Mouse (Mus musculus): Measurements from ENCODE around the gene Lrrc42. TPM values are rescaled to one million over a fixed set of nuclear protein-coding genes. Genes with fewer than 3 reads are reported as not detected.

The Lrrc42 gene
- polyA plus RNA-seq, 1 experiment from 2014 or later: 53.5 TPM

DNA sequence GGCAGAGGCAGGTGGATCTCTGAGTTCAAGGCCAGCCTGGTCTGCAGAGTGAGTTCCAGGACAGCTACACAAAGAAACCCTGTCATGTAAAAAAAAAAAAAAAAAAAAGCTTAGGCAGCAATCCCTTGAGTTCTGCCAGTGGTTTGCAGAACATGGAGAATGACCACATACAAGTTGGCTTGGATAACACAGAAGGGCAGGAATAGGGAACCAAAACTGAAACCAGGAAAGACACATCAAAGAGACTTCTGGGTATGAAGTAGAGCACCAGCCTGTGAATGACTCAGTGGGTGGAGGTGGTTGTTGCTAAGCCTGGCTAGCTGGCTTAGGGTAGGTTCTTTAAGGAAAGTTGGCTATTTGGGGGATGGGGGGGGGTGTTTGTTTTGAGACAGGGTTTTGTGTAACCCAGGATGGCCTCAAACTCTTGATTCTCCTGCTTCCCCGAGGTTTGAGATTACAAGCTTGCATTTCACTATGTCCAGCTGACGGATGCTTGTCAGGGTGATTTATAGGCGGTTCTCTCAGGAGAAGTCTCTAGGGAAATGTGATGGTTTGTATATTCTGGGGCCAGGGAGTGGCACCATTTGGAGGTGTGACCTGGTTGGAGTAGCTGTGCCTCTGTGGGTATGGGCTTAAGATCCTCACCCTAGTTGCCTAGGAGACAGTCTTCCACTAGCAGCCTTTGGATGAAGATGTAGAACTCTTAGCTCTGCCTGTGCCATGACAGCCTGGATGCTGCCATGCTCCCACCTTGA is 32.3 kb upstream of the Lrrc42 start:
- H3K36me3 ChIP-seq: no peaks in the 10 kb centered on the region
- H3K9ac ChIP-seq: no peak overlapping the region
- H3K9me3 ChIP-seq: no peaks in the 10 kb centered on the region
- H3K4me2 ChIP-seq (replicated peaks): no peak overlapping the region
- H3K4me1 ChIP-seq (replicated peaks): no peaks in the 10 kb centered on the region
- no peak overlapping the region for H3K4me3 ChIP-seq (replicated peaks)
- ATAC-seq: no peak
- H3K27ac ChIP-seq: no peak overlapping the region
- WGBS: 54% methylated on average over 3 of the region's 3 CpGs
- no peaks in the 10 kb centered on the region for H3K27me3 ChIP-seq (replicated peaks)

DNA sequence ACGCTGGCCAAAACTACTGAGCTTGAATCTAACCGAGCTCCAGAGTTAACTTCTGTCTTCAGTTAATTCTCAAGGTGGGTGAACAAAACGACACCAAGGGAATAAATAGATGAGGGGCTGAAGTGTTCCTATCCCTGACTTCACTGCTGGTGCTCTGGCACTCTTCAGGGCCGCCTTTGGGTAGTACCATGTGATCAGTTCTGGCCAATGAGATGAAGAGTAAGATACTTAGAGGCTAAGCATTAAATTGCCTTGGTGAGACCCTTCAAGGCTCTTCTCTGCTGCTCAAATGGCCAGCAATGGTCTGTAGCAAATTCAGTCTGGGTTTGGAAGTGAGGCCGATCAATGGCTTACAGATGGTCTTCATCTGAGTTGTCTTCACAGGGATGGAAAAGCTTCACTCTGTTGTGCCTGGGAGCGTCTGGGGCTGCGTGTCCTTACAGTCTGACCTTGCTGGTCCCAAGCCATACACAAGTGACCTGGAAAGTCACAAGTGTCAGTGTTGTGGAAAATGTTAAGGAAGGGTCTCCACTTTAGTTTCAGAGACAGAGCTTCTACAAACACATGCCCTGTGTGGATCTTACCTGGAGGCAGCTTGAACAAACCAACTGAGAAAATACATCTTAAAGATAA is 27.6 kb upstream of the Lrrc42 start:
- Histone ChIP-seq H3K9ac (no peak overlapping the region), H3K27ac (no peak overlapping the region), H3K9me3 (no peaks in the 10 kb centered on the region), H3K4me1 (replicated peaks) (no peaks in the 10 kb centered on the region), H3K36me3 (no peaks in the 10 kb centered on the region), H3K4me3 (replicated peaks) (no peak overlapping the region), H3K27me3 (replicated peaks) (no peaks in the 10 kb centered on the region), H3K4me2 (replicated peaks) (no peak overlapping the region)
- 85% methylated on average over 7 of the region's 7 CpGs for WGBS
- ATAC-seq: no peak

DNA sequence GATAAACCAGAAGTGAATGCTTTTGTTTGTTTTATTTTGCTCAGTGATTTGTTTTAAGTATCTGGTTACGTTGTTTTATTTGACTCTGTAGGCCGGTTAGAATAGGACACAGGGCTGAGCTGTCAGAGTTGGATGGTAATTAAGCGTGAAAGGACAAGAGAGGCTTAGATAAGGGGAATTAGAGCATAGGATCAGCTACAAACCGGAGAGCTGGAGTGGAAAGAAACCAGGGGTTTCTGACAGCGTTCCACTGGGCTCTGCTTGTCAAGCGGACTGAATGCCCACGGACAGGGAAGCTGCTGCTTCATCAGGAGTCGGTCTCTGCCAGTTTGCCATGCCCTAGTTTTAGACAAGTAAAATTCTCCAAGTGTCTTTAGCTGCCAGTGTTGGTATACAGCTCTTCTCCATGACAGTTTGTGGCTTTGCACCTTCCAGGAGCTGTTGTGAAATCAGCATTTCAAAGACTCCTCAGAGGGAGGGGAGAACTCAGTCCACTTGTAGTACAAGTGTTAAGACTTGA is 24.9 kb upstream of the Lrrc42 start:
- Histone ChIP-seq H3K4me3 (replicated peaks) (no peak overlapping the region), H3K9ac (no peak overlapping the region), H3K4me2 (replicated peaks) (no peak overlapping the region), H3K4me1 (replicated peaks) (no peaks in the 10 kb centered on the region), H3K27ac (no peak overlapping the region), H3K27me3 (replicated peaks) (no peaks in the 10 kb centered on the region), H3K36me3 (no peaks in the 10 kb centered on the region), H3K9me3 (no peaks in the 10 kb centered on the region)
- WGBS: 42% methylated on average over 8 of the region's 8 CpGs
- ATAC-seq: no peak

DNA sequence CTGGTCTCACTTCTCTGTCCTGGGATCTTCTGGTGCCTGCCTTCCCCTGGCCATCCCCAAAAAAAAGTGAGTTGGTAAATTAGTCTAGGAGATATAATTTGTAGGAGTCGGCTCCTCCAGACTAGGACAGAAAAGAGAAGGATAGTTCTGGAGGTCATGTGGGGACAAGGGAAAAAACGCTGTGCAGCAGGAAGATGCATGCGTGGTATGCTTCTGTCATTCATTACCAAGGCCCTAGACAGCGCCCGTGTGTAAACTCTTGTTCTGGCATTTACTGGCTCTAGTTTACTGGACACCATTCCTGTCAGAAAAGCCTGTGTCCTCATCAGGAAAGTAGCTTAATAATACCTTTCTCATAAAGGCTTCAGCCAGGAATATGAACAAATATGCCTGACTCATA is 21.2 kb upstream of the Lrrc42 start:
- Histone ChIP-seq H3K4me3 (replicated peaks) (no peak overlapping the region), H3K4me1 (replicated peaks) (no peaks in the 10 kb centered on the region), H3K4me2 (replicated peaks) (no peak overlapping the region), H3K27me3 (replicated peaks) (no peaks in the 10 kb centered on the region), H3K36me3 (no peaks in the 10 kb centered on the region), H3K9me3 (no peaks in the 10 kb centered on the region), H3K27ac (no peak overlapping the region), H3K9ac (no peak overlapping the region)
- 65% methylated on average over 5 of the region's 5 CpGs for WGBS
- ATAC-seq: no peak

DNA sequence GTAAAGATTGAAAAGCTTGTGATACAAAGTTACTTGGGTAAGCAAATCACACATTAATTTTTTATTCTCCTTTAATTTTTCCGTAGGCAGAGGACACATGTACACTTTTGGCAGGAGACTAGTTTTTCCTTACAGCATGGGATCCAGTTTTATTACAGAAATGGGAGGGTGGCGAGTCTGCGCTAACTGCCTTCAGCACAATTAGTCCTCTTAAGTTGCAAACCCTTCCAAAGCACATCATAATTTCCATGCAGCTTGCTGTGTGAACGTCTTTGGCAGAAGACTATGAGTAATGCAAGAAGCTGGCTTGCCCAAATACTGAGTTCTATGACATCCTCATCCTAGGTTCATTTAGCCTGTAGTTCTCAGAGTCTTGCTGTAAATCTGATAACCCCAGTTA is 20.4 kb upstream of the Lrrc42 start:
- H3K9me3 ChIP-seq: no peaks in the 10 kb centered on the region
- no peak overlapping the region for H3K4me3 ChIP-seq (replicated peaks)
- H3K36me3 ChIP-seq: no peaks in the 10 kb centered on the region
- no peak overlapping the region for H3K9ac ChIP-seq
- no peaks in the 10 kb centered on the region for H3K27me3 ChIP-seq (replicated peaks)
- no peak overlapping the region for H3K4me2 ChIP-seq (replicated peaks)
- ATAC-seq: no peak
- H3K4me1 ChIP-seq (replicated peaks): no peaks in the 10 kb centered on the region
- WGBS: 83% methylated on average over 4 of the region's 4 CpGs
- H3K27ac ChIP-seq: no peak overlapping the region

DNA sequence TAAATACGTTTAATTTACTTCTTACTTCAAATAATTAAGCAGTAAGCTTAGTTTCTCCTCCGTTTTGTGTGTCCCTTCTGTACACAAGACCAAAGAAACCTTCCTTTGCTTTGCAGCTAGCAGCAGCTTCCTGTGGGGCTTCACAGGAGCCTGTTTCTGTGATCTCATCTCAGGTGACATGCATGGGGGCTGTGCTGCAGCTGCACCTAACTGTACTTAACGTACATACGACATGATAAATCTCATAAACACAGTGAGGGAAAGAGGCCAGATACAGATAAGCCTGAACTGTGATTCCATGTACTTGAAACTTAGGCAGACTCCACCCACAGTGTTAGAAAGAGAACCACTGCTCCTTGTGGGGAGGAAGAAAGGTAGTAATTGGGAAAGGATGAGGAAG is 6.7 kb upstream of the Lrrc42 start:
- Histone ChIP-seq H3K4me3 (replicated peaks) (no peak overlapping the region), H3K27ac (no peak overlapping the region), H3K4me1 (replicated peaks) (no peaks in the 10 kb centered on the region), H3K9ac (no peak overlapping the region), H3K9me3 (no peaks in the 10 kb centered on the region), H3K27me3 (replicated peaks) (no peaks in the 10 kb centered on the region), H3K4me2 (replicated peaks) (no peak overlapping the region), H3K36me3 (no peaks in the 10 kb centered on the region)
- WGBS: 39% methylated on average over 4 of the region's 4 CpGs
- peak; percentile 61 for ATAC-seq

DNA sequence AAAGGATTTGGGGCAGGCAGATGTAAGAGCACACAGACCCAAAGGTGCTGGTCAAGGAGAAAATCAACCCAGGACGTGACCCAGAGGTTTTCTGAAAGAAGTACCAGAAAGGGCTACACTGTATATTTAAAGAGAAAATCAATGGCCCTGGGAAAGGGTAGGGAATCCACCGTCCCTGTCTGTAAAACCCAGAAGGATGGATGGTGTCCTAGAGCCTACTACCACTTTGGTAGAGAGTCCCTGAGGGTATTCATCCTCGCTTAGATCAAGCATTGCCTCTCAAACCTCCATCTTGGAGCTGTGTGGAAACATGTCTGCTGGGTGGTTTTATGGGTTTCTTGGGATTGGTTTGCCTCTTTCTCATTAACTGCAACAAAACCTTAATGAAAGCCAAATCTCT is 1.1 kb upstream of the Lrrc42 start:
- Histone ChIP-seq H3K27ac (peak overlapping the region; percentile 81; the same call in 1 of the 2 replicates), H3K9me3 (no peaks in the 10 kb centered on the region), H3K36me3 (no peaks in the 10 kb centered on the region), H3K9ac (peak overlapping the region; percentile 79), H3K4me3 (replicated peaks) (peak overlapping the region; percentile 81), H3K4me1 (replicated peaks) (peaks cover 13% of the 10 kb centered on the region), H3K27me3 (replicated peaks) (no peaks in the 10 kb centered on the region), H3K4me2 (replicated peaks) (peak overlapping the region; percentile 63)
- ATAC-seq: no peak
- WGBS: 35% methylated on average over 3 of the region's 3 CpGs

DNA sequence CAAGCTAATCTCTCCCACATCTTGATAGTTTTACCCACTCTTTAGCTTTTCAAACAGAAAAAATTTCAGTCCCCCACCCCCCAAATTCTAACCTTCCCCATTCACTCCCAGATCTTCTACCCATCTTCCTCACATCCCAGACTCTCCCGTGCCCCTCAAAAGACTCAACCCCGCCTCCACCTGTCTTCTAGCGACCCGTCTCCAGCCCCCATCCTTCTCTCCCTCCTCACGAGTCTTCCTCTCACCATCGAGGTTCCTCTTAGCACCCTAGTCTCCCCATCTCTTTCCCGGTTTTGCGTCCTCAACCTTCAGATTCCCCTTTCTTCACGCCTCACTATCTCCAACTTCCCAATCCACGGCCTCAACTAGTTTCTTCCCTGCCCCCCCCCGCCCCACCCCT is 810 bp downstream of the Lrrc42 start:
- no peak for ATAC-seq
- Histone ChIP-seq H3K9me3 (no peaks in the 10 kb centered on the region), H3K36me3 (no peaks in the 10 kb centered on the region), H3K4me3 (replicated peaks) (peak overlapping the region; percentile 81), H3K4me2 (replicated peaks) (peak overlapping the region; percentile 79), H3K4me1 (replicated peaks) (peaks cover 16% of the 10 kb centered on the region), H3K9ac (peak overlapping the region; percentile 79), H3K27me3 (replicated peaks) (no peaks in the 10 kb centered on the region), H3K27ac (no peak overlapping the region)
- 0% methylated on average over 11 of the region's 11 CpGs for WGBS

DNA sequence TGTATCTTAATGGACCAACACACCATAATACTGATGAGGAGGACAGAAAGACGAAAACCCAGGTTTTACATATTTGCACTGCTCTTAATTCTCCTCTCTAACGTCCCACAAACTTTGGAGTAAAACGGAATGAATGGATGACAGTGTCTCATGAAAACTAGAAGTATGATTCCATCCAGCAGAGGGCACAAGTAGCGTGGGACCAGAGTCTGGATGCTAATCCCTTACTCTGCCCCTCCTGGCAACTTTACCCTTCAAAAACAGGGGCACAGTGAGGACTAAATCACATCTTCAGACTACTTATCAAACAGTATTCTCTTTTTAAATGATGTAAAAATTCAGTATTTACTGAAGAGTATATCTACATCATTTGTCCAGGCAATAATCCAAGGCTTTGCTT is 2.8 kb downstream of the Lrrc42 start:
- Histone ChIP-seq H3K4me1 (replicated peaks) (peaks cover 20% of the 10 kb centered on the region), H3K9ac (no peak overlapping the region), H3K4me3 (replicated peaks) (no peak overlapping the region), H3K27me3 (replicated peaks) (no peaks in the 10 kb centered on the region), H3K27ac (no peak overlapping the region), H3K9me3 (no peaks in the 10 kb centered on the region), H3K36me3 (no peaks in the 10 kb centered on the region), H3K4me2 (replicated peaks) (no peak overlapping the region)
- ATAC-seq: no peak
- WGBS: 24% methylated on average over 4 of the region's 4 CpGs

DNA sequence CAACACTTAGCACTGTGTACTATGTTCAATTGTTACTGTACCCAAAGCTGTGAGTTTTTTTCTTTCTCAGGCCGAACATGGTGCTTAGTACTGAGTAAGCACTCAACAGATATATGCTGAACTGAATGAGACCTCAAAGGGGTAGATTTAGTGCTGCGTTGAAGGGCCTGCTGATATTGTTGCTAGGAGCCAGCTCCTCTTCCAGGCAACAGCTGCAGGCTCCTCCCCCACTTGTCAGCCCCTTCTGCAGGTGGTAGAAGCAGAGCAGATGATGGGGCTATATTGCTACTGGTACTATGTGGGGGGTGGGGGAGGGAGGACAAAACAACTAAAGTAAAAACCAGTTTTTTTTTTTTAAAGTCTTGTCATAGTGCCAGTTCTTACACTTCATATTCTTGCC is 3.9 kb downstream of the Lrrc42 start:
- no peak for ATAC-seq
- H3K4me2 ChIP-seq (replicated peaks): no peak overlapping the region

DNA sequence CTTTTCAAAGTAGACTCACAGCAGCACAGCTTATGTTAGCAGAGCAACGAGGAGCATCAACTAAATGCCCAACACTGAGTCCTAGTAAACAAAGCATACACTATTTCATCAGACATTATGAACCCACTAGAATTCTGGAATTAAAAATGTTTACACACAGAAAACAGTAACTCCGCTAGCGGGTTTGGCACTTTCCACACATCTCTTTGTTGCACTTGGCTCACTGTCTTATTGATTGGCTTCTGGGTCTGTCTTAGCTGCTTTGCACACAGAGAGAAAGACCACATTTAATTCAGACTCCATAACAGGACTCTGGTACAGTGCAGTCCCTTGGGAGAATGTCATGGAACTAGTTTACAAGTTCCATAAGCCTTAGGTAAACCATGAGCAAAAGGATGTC is 5.3 kb downstream of the Lrrc42 start:
- Histone ChIP-seq H3K4me1 (replicated peaks) (peaks cover 20% of the 10 kb centered on the region), H3K27me3 (replicated peaks) (no peaks in the 10 kb centered on the region), H3K27ac (no peak overlapping the region), H3K4me2 (replicated peaks) (no peak overlapping the region), H3K9ac (no peak overlapping the region), H3K9me3 (no peaks in the 10 kb centered on the region), H3K36me3 (no peaks in the 10 kb centered on the region), H3K4me3 (replicated peaks) (no peak overlapping the region)
- 78% methylated on average over 3 of the region's 3 CpGs for WGBS
- ATAC-seq: no peak

More for the DNA sequence above, 3.9 kb downstream of the Lrrc42 start:
- 39% methylated on average over 2 of the region's 2 CpGs for WGBS
- Histone ChIP-seq H3K27me3 (replicated peaks) (no peaks in the 10 kb centered on the region), H3K9me3 (no peaks in the 10 kb centered on the region), H3K36me3 (no peaks in the 10 kb centered on the region), H3K9ac (no peak overlapping the region), H3K4me3 (replicated peaks) (no peak overlapping the region), H3K4me1 (replicated peaks) (peaks cover 21% of the 10 kb centered on the region), H3K27ac (no peak overlapping the region)

DNA sequence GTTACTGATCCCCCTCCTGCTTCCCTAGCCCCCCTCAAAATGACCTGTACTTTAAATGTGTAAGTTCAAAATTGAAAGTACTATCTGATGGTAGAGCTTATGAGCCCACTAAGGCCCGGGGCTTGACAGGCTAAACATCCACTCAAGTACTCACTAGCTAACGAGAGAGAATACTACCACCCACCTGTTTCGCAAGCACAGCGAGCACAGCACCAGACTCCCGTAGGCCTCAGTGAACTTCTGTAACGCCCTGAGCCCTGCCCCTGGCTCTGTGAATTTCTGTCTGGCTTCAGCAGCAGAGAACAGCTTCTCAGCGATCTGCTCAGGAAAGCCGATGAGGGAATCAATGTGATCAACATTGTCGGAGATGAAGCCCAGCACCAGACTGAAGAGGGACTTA is 6.2 kb downstream of the Lrrc42 start:
- no peak overlapping the region for H3K4me2 ChIP-seq (replicated peaks)
- H3K4me3 ChIP-seq (replicated peaks): no peak overlapping the region
- H3K27ac ChIP-seq: no peak overlapping the region
- H3K9ac ChIP-seq: no peak overlapping the region
- peaks cover 15% of the 10 kb centered on the region for H3K4me1 ChIP-seq (replicated peaks)
- no peaks in the 10 kb centered on the region for H3K27me3 ChIP-seq (replicated peaks)
- H3K9me3 ChIP-seq: no peaks in the 10 kb centered on the region
- ATAC-seq: no peak
- 71% methylated on average over 9 of the region's 9 CpGs for WGBS
- no peaks in the 10 kb centered on the region for H3K36me3 ChIP-seq

DNA sequence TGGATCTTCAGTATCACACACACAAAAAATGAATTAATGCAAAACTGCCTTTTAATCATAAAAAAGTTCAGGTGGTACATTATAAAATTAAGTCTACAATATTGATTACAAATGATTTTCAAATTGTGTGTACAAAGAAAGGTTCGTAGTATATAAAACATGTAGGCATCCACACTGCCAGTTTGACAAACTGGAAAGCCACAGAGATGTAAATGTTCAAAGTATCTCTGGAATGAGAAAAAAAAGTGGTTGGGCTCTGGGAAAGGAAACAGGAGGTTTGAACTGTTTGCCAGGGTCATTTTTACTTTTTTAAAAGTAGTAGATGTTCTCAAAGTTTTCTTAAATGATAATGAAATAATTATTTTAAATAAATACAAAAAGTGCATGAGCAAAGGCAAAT is 7.3 kb downstream of the Lrrc42 start:
- H3K4me1 ChIP-seq (replicated peaks): peaks cover 12% of the 10 kb centered on the region; the same call in 1 of the 2 replicates
- H3K27me3 ChIP-seq (replicated peaks): no peaks in the 10 kb centered on the region
- no peaks in the 10 kb centered on the region for H3K9me3 ChIP-seq
- no peak overlapping the region for H3K27ac ChIP-seq
- H3K4me2 ChIP-seq (replicated peaks): no peak overlapping the region
- ATAC-seq: no peak
- no peaks in the 10 kb centered on the region for H3K36me3 ChIP-seq
- 51% methylated on average over 1 of the region's 1 CpGs for WGBS
- H3K4me3 ChIP-seq (replicated peaks): no peak overlapping the region
- no peak overlapping the region for H3K9ac ChIP-seq

All from intestine, embryonic 15.5 days (tissue).